Mouse (Mus musculus) embryonic facial prominence, embryonic 15.5 days (tissue): ENCODE data around the gene Tctex1d4. TPM values are rescaled to one million over a fixed set of nuclear protein-coding genes. Genes with fewer than 3 reads are reported as not detected.
A peak's percentile ranks its signal among the peaks of the same experiment; 100 is the strongest.

Experiments
- ATAC-seq: fragments of 200-750 bp; cut with Nextera tagmentation; 2 replicates; pipeline ENCODE4 v1.8.0; 2017; ENCODE audit warnings: low read depth, moderate TSS enrichment; ENCODE audit not compliant: insufficient number of reproducible peaks, low FRiP score, low TSS enrichment
- H3K27ac ChIP-seq: fragments of 300-500 bp; sonication (generic); replicated peaks from 2 replicates; pipeline ENCODE4 v1.5.1; 2015; ENCODE audit warnings: mild to moderate bottlenecking, inconsistent platforms
- H3K27me3 ChIP-seq: fragments of 300-500 bp; sonication (generic); 2 replicates; pipeline ENCODE4 v1.6.1; 2015; ENCODE audit warnings: inconsistent platforms
- H3K36me3 ChIP-seq: fragments of 300-500 bp; sonication (generic); 2 replicates; pipeline ENCODE4 v1.6.1; 2015; ENCODE audit warnings: mild to moderate bottlenecking, inconsistent platforms
- H3K4me1 ChIP-seq: fragments of 300-500 bp; sonication (generic); 2 replicates; pipeline ENCODE4 v1.6.1; 2015; ENCODE audit warnings: inconsistent platforms
- H3K4me2 ChIP-seq: fragments of 300-500 bp; sonication (generic); replicated peaks from 2 replicates; pipeline ENCODE4 v1.6.1; 2015; ENCODE audit warnings: mild to moderate bottlenecking, inconsistent platforms
- H3K4me3 ChIP-seq: fragments of 300-500 bp; sonication (generic); replicated peaks from 2 replicates; pipeline ENCODE4 v1.5.1; 2015; ENCODE audit warnings: mild to moderate bottlenecking, inconsistent platforms
- H3K9ac ChIP-seq: fragments of 300-500 bp; sonication (generic); 2 replicates; pipeline ENCODE4 v1.6.1; 2015; ENCODE audit warnings: inconsistent platforms
- H3K9me3 ChIP-seq: fragments of 300-500 bp; sonication (generic); replicated peaks from 2 replicates; pipeline ENCODE4 v1.6.1; 2016; ENCODE audit warnings: inconsistent platforms
- WGBS: fragments of 180-500 bp; shearing (Covaris S2); methylation state at CpG from one replicate; pipeline ENCODE4 v1.1.7; 2015; 5-methylcytosine and 5-hydroxymethylcytosine counted together
- polyA plus RNA-seq: library from polyadenylated mRNA; unstranded; fragments of >200 nt; fragmentation: Nextera tagmentation; extraction: Ambion mirVana; gene quantifications from 2 replicates; pipeline ENCODE4 v1.2.1, GENCODE M21; 2015

The Tctex1d4 gene
- polyA plus RNA-seq, 1 experiment from 2014 or later, result 6.1 TPM

- H3K4me3 ChIP-seq, result no peak overlapping the region
- WGBS, result 58% methylated on average over 10 of the region's 10 CpGs
- H3K9ac ChIP-seq, result no peak overlapping the region
- no peaks in the 10 kb centered on the region for H3K9me3 ChIP-seq
- peaks cover 43% of the 10 kb centered on the region for H3K4me1 ChIP-seq
- peaks cover 23% of the 10 kb centered on the region for H3K36me3 ChIP-seq
- 0 out of 2 replicates have a peak overlapping the region, but pooled peaks have one; percentile 29 for H3K27ac ChIP-seq
- no peak for ATAC-seq
- H3K27me3 ChIP-seq, result no peaks in the 10 kb centered on the region
- no peak overlapping the region for H3K4me2 ChIP-seq
Measured at GRCm38 (mm10) chr4:117104672-117105071, 21.9 kb upstream of the Tctex1d4 start.

- 0 out of 2 replicates have a peak overlapping the region, but pooled peaks have one; percentile 29 for H3K27ac ChIP-seq
- no peaks in the 10 kb centered on the region for H3K27me3 ChIP-seq
- no peaks in the 10 kb centered on the region for H3K9me3 ChIP-seq
- peaks cover 24% of the 10 kb centered on the region for H3K36me3 ChIP-seq
- 0 out of 2 replicates have a peak overlapping the region, but pooled peaks have one; percentile 6 for H3K4me2 ChIP-seq
- WGBS, result 30% methylated on average over 10 of the region's 10 CpGs
- peaks cover 43% of the 10 kb centered on the region for H3K4me1 ChIP-seq
- no peak overlapping the region for H3K9ac ChIP-seq
- ATAC-seq, result no peak
- no peak overlapping the region for H3K4me3 ChIP-seq
Measured at GRCm38 (mm10) chr4:117105127-117105526, 21.5 kb upstream of the Tctex1d4 start.

- WGBS, result 89% methylated on average over 18 of the region's 18 CpGs
- no peak overlapping the region for H3K4me2 ChIP-seq
- H3K9ac ChIP-seq, result no peak overlapping the region
- H3K9me3 ChIP-seq, result no peaks in the 10 kb centered on the region
- H3K4me1 ChIP-seq, result peaks cover 20% of the 10 kb centered on the region
- H3K4me3 ChIP-seq, result no peak overlapping the region
- H3K27me3 ChIP-seq, result no peaks in the 10 kb centered on the region
- ATAC-seq, result no peak
- H3K27ac ChIP-seq, result no peak overlapping the region
- peaks cover 41% of the 10 kb centered on the region for H3K36me3 ChIP-seq
Measured at GRCm38 (mm10) chr4:117107813-117108523, 18.6 kb upstream of the Tctex1d4 start.

- H3K4me2 ChIP-seq, result no peak overlapping the region
- ATAC-seq, result no peak
- H3K36me3 ChIP-seq, result peaks cover 46% of the 10 kb centered on the region
- no peak overlapping the region for H3K4me3 ChIP-seq
- no peak overlapping the region for H3K27ac ChIP-seq
- H3K27me3 ChIP-seq, result no peaks in the 10 kb centered on the region
- H3K4me1 ChIP-seq, result peaks cover 20% of the 10 kb centered on the region
- no peak overlapping the region for H3K9ac ChIP-seq
- WGBS, result 96% methylated on average over 6 of the region's 6 CpGs
- no peaks in the 10 kb centered on the region for H3K9me3 ChIP-seq
Measured at GRCm38 (mm10) chr4:117108524-117108849, 18.1 kb upstream of the Tctex1d4 start.

- peaks cover 54% of the 10 kb centered on the region for H3K36me3 ChIP-seq
Measured at GRCm38 (mm10) chr4:117109330-117109729, 17.3 kb upstream of the Tctex1d4 start.

GRCm38 (mm10) chr4:117110249-117110648 is 16.3 kb upstream of the Tctex1d4 start:
- no peak for ATAC-seq
- WGBS, result 92% methylated on average over 13 of the region's 13 CpGs

More at GRCm38 (mm10) chr4:117109330-117109729, 17.3 kb upstream of the Tctex1d4 start:
- WGBS, result 92% methylated on average over 25 of the region's 25 CpGs
- H3K9me3 ChIP-seq, result no peaks in the 10 kb centered on the region
- ATAC-seq, result no peak
- no peak overlapping the region for H3K27ac ChIP-seq
- H3K4me1 ChIP-seq, result peaks cover 16% of the 10 kb centered on the region
- no peak overlapping the region for H3K4me2 ChIP-seq
- no peak overlapping the region for H3K4me3 ChIP-seq
- H3K9ac ChIP-seq, result no peak overlapping the region
- H3K27me3 ChIP-seq, result no peaks in the 10 kb centered on the region

GRCm38 (mm10) chr4:117110985-117111384 is 15.6 kb upstream of the Tctex1d4 start:
- H3K27me3 ChIP-seq, result no peaks in the 10 kb centered on the region
- no peak overlapping the region for H3K9ac ChIP-seq
- WGBS, result 91% methylated on average over 11 of the region's 11 CpGs
- H3K36me3 ChIP-seq, result peaks cover 57% of the 10 kb centered on the region
- H3K4me1 ChIP-seq, result no peaks in the 10 kb centered on the region
- no peak overlapping the region for H3K4me3 ChIP-seq
- ATAC-seq, result no peak
- no peak overlapping the region for H3K4me2 ChIP-seq
- no peak overlapping the region for H3K27ac ChIP-seq
- no peaks in the 10 kb centered on the region for H3K9me3 ChIP-seq

More at GRCm38 (mm10) chr4:117110249-117110648, 16.3 kb upstream of the Tctex1d4 start:
- H3K4me3 ChIP-seq, result no peak overlapping the region
- no peaks in the 10 kb centered on the region for H3K27me3 ChIP-seq
- H3K4me2 ChIP-seq, result no peak overlapping the region
- H3K27ac ChIP-seq, result no peak overlapping the region
- no peak overlapping the region for H3K9ac ChIP-seq
- peaks cover 7% of the 10 kb centered on the region for H3K4me1 ChIP-seq
- peaks cover 60% of the 10 kb centered on the region for H3K36me3 ChIP-seq
- no peaks in the 10 kb centered on the region for H3K9me3 ChIP-seq

- H3K4me3 ChIP-seq, result no peak overlapping the region
- 74% methylated on average over 1 of the region's 1 CpGs for WGBS
- H3K36me3 ChIP-seq, result peaks cover 47% of the 10 kb centered on the region
- H3K27ac ChIP-seq, result no peak overlapping the region
- ATAC-seq, result no peak
- no peaks in the 10 kb centered on the region for H3K27me3 ChIP-seq
- no peak overlapping the region for H3K9ac ChIP-seq
- no peaks in the 10 kb centered on the region for H3K9me3 ChIP-seq
- H3K4me1 ChIP-seq, result no peaks in the 10 kb centered on the region
- no peak overlapping the region for H3K4me2 ChIP-seq
Measured at GRCm38 (mm10) chr4:117113237-117113636, 13.4 kb upstream of the Tctex1d4 start.

GRCm38 (mm10) chr4:117115592-117115991 is 11.0 kb upstream of the Tctex1d4 start:
- Histone ChIP-seq H3K4me1 (peaks cover 6% of the 10 kb centered on the region; the same call in 1 of the 2 replicates), H3K9me3 (no peaks in the 10 kb centered on the region), H3K27ac (no peak overlapping the region), H3K36me3 (peaks cover 32% of the 10 kb centered on the region), H3K27me3 (no peaks in the 10 kb centered on the region), H3K4me3 (no peak overlapping the region), H3K4me2 (no peak overlapping the region), H3K9ac (no peak overlapping the region; the same call in 1 of the 2 replicates)
- no peak for ATAC-seq
- WGBS, result 76% methylated on average over 5 of the region's 5 CpGs

GRCm38 (mm10) chr4:117117931-117118330 is 8.7 kb upstream of the Tctex1d4 start:
- no peak for ATAC-seq
- H3K4me3 ChIP-seq, result no peak overlapping the region

GRCm38 (mm10) chr4:117119636-117120035 is 7.0 kb upstream of the Tctex1d4 start:
- no peak overlapping the region for H3K9ac ChIP-seq
- peak overlapping the region; percentile 98 for H3K4me2 ChIP-seq
- H3K27me3 ChIP-seq, result no peaks in the 10 kb centered on the region
- H3K27ac ChIP-seq, result peak overlapping the region; percentile 93
- no peaks in the 10 kb centered on the region for H3K9me3 ChIP-seq
- H3K4me3 ChIP-seq, result peak overlapping the region; percentile 81
- H3K4me1 ChIP-seq, result peaks cover 24% of the 10 kb centered on the region
- no peak for ATAC-seq
- 64% methylated on average over 5 of the region's 5 CpGs for WGBS
- peaks cover 4% of the 10 kb centered on the region; the same call in 1 of the 2 replicates for H3K36me3 ChIP-seq

More at GRCm38 (mm10) chr4:117117931-117118330, 8.7 kb upstream of the Tctex1d4 start:
- no peak overlapping the region for H3K4me2 ChIP-seq
- peaks cover 20% of the 10 kb centered on the region; the same call in 1 of the 2 replicates for H3K4me1 ChIP-seq
- H3K27me3 ChIP-seq, result no peaks in the 10 kb centered on the region
- H3K9me3 ChIP-seq, result no peaks in the 10 kb centered on the region
- H3K27ac ChIP-seq, result no peak overlapping the region
- no peak overlapping the region for H3K9ac ChIP-seq
- 81% methylated on average over 7 of the region's 7 CpGs for WGBS
- peaks cover 20% of the 10 kb centered on the region for H3K36me3 ChIP-seq

GRCm38 (mm10) chr4:117120052-117120444 is 6.5 kb upstream of the Tctex1d4 start:
- Histone ChIP-seq H3K4me3 (peak overlapping the region; percentile 81), H3K27ac (peak overlapping the region; percentile 93), H3K4me1 (peaks cover 28% of the 10 kb centered on the region), H3K36me3 (no peaks in the 10 kb centered on the region), H3K9ac (peak overlapping the region; percentile 40), H3K9me3 (no peaks in the 10 kb centered on the region), H3K27me3 (no peaks in the 10 kb centered on the region), H3K4me2 (peak overlapping the region; percentile 98)
- no peak for ATAC-seq
- WGBS, result 6% methylated on average over 10 of the region's 10 CpGs
